Mouse (Mus musculus) midbrain, embryonic 11.5 days (tissue): ENCODE measurements around the gene Fus. TPM values are rescaled to one million over a fixed set of nuclear protein-coding genes. Genes with fewer than 3 reads are reported as not detected.
A peak's percentile ranks its signal among the peaks of the same experiment; 100 is the strongest.

Source experiments
- ATAC-seq: fragments of 200-750 bp; cut with Nextera tagmentation; 2 replicates; pipeline ENCODE4 v1.8.0; 2017; ENCODE audit warnings: moderate TSS enrichment, moderate library complexity; ENCODE audit not compliant: low FRiP score
- DNase-seq: peaks from one replicate; pipeline ENCODE4 v3.0.0; 2015; ENCODE audit warnings: low spot score; ENCODE audit errors: missing footprints
- H3K27ac ChIP-seq: fragments of 300-500 bp; sonication (generic); 2 replicates; pipeline ENCODE4 v1.5.1; 2014; ENCODE audit warnings: low read depth, low read length
- H3K27me3 ChIP-seq: fragments of 300-500 bp; sonication (generic); 2 replicates; pipeline ENCODE4 v1.6.1; 2014; ENCODE audit warnings: mild to moderate bottlenecking, low read length, moderate library complexity, mixed read lengths; ENCODE audit not compliant: control insufficient read depth, insufficient read depth
- H3K36me3 ChIP-seq: fragments of 300-500 bp; sonication (generic); 2 replicates; pipeline ENCODE4 v1.6.1; 2014; ENCODE audit warnings: mild to moderate bottlenecking, low read length, moderate library complexity, mixed read lengths; ENCODE audit not compliant: control insufficient read depth, insufficient read depth
- H3K4me1 ChIP-seq: fragments of 300-500 bp; sonication (generic); 2 replicates; pipeline ENCODE4 v1.6.1; 2014; ENCODE audit warnings: low read length; ENCODE audit not compliant: control insufficient read depth, insufficient read depth
- H3K4me2 ChIP-seq: fragments of 300-500 bp; sonication (generic); 2 replicates; pipeline ENCODE4 v1.6.1; 2014; ENCODE audit warnings: mild to moderate bottlenecking, moderate library complexity
- H3K4me3 ChIP-seq: fragments of 300-500 bp; sonication (generic); 2 replicates; pipeline ENCODE4 v1.5.1; 2014; ENCODE audit warnings: low read depth, low read length
- H3K9ac ChIP-seq: fragments of 300-500 bp; sonication (generic); 2 replicates; pipeline ENCODE4 v1.6.1; 2014; ENCODE audit warnings: low read length
- H3K9me3 ChIP-seq: fragments of 300-500 bp; sonication (generic); 2 replicates; pipeline ENCODE4 v1.6.1; 2016; ENCODE audit warnings: low read length; ENCODE audit not compliant: control insufficient read depth
- WGBS: fragments of 180-500 bp; shearing (Covaris S2); extraction: QIAGEN DNeasy Blood & Tissue Kit; methylation state at CpG from one replicate; pipeline ENCODE4 v1.1.7; 2014; 5-methylcytosine and 5-hydroxymethylcytosine counted together
- polyA plus RNA-seq: library from polyadenylated mRNA; unstranded; fragments of >200 nt; fragmentation: Nextera tagmentation; extraction: Ambion mirVana; gene quantifications from 2 replicates; pipeline ENCODE4 v1.2.1, GENCODE M21; 2014

Gene Fus
- polyA plus RNA-seq, 1 experiment from 2014 or later, result 51.6 TPM

- 93% methylated on average over 9 of the region's 9 CpGs for WGBS
- Histone ChIP-seq H3K36me3 (no peaks in the 10 kb centered on the region), H3K4me2 (no peak overlapping the region), H3K27ac (no peak overlapping the region), H3K27me3 (no peaks in the 10 kb centered on the region), H3K9me3 (no peaks in the 10 kb centered on the region), H3K9ac (no peak overlapping the region), H3K4me3 (no peak overlapping the region), H3K4me1 (no peaks in the 10 kb centered on the region)
- DNase-seq (no peak), ATAC-seq (no peak)
These were observed 57.1 kb downstream of the Fus start for GRCm38 (mm10) chr7:128024364-128024763.

GRCm38 (mm10) chr7:128024932-128025331 lies 57.7 kb downstream of the Fus start:
- Histone ChIP-seq H3K4me1 (no peaks in the 10 kb centered on the region), H3K36me3 (no peaks in the 10 kb centered on the region), H3K9me3 (no peaks in the 10 kb centered on the region), H3K4me3 (no peak overlapping the region), H3K9ac (no peak overlapping the region), H3K27ac (no peak overlapping the region), H3K27me3 (no peaks in the 10 kb centered on the region), H3K4me2 (no peak overlapping the region)
- 89% methylated on average over 4 of the region's 4 CpGs for WGBS
- DNase-seq, result no peak
- no peak for ATAC-seq

- no peaks in the 10 kb centered on the region for H3K9me3 ChIP-seq
These were observed 58.1 kb downstream of the Fus start for GRCm38 (mm10) chr7:128025381-128025780.

GRCm38 (mm10) chr7:128031403-128031976 lies 64.2 kb downstream of the Fus start:
- ATAC-seq (0 out of 2 replicates have a peak, but pooled peaks have one; percentile 48), DNase-seq (no peak)
- no peak overlapping the region for H3K27ac ChIP-seq
- no peaks in the 10 kb centered on the region for H3K9me3 ChIP-seq
- no peaks in the 10 kb centered on the region for H3K4me1 ChIP-seq
- no peak overlapping the region for H3K4me3 ChIP-seq
- H3K9ac ChIP-seq, result no peak overlapping the region
- no peaks in the 10 kb centered on the region for H3K36me3 ChIP-seq
- H3K27me3 ChIP-seq, result no peaks in the 10 kb centered on the region
- no peak overlapping the region for H3K4me2 ChIP-seq
- WGBS, result 35% methylated on average over 9 of the region's 9 CpGs

More at GRCm38 (mm10) chr7:128025381-128025780, 58.1 kb downstream of the Fus start:
- Histone ChIP-seq H3K4me1 (no peaks in the 10 kb centered on the region), H3K27ac (no peak overlapping the region), H3K36me3 (no peaks in the 10 kb centered on the region), H3K27me3 (no peaks in the 10 kb centered on the region), H3K4me2 (no peak overlapping the region), H3K4me3 (no peak overlapping the region), H3K9ac (no peak overlapping the region)
- ATAC-seq (no peak), DNase-seq (no peak)
- WGBS, result 86% methylated on average over 4 of the region's 4 CpGs

GRCm38 (mm10) chr7:128032290-128032988 lies 65.2 kb downstream of the Fus start:
- H3K9me3 ChIP-seq, result no peaks in the 10 kb centered on the region
- DNase-seq (no peak), ATAC-seq (no peak)
- no peak overlapping the region for H3K27ac ChIP-seq
- no peak overlapping the region for H3K4me2 ChIP-seq
- H3K27me3 ChIP-seq, result no peaks in the 10 kb centered on the region
- WGBS, result 92% methylated on average over 5 of the region's 5 CpGs
- no peaks in the 10 kb centered on the region for H3K4me1 ChIP-seq
- H3K36me3 ChIP-seq, result no peaks in the 10 kb centered on the region
- no peak overlapping the region for H3K4me3 ChIP-seq
- H3K9ac ChIP-seq, result no peak overlapping the region

GRCm38 (mm10) chr7:128032989-128033293 lies 65.7 kb downstream of the Fus start:
- no peak for ATAC-seq

GRCm38 (mm10) chr7:128033616-128034015 lies 66.4 kb downstream of the Fus start:
- 92% methylated on average over 4 of the region's 4 CpGs for WGBS
- no peak overlapping the region for H3K4me2 ChIP-seq

More at GRCm38 (mm10) chr7:128032989-128033293, 65.7 kb downstream of the Fus start:
- Histone ChIP-seq H3K4me1 (no peaks in the 10 kb centered on the region), H3K4me2 (no peak overlapping the region), H3K27ac (no peak overlapping the region), H3K27me3 (no peaks in the 10 kb centered on the region), H3K9ac (no peak overlapping the region), H3K4me3 (no peak overlapping the region), H3K36me3 (no peaks in the 10 kb centered on the region), H3K9me3 (no peaks in the 10 kb centered on the region)
- DNase-seq, result no peak
- 89% methylated on average over 3 of the region's 3 CpGs for WGBS

More at GRCm38 (mm10) chr7:128033616-128034015, 66.4 kb downstream of the Fus start:
- Histone ChIP-seq H3K4me1 (no peaks in the 10 kb centered on the region), H3K4me3 (no peak overlapping the region), H3K27ac (no peak overlapping the region), H3K9me3 (no peaks in the 10 kb centered on the region), H3K27me3 (no peaks in the 10 kb centered on the region), H3K9ac (no peak overlapping the region), H3K36me3 (no peaks in the 10 kb centered on the region)
- DNase-seq, result no peak
- ATAC-seq, result no peak

Other genes starting within 250 kb of the Fus start
- 0.12 TPM in 1 of 2 replicates, not detected in the other for gene Ctf2, start 235.3 kb upstream of the Fus start, polyA plus RNA-seq
- 8.3 and 9.3 TPM in 2 replicates for gene Fbxl19, start 222.9 kb upstream of the Fus start, polyA plus RNA-seq
- gene Orai3, start 197.6 kb upstream of the Fus start, polyA plus RNA-seq, result 6.1 and 6.3 TPM in 2 replicates
- gene Setd1a, start 190.8 kb upstream of the Fus start, polyA plus RNA-seq, result 19.0 and 22.1 TPM in 2 replicates
- gene Gm49388, start 181.8 kb upstream of the Fus start, polyA plus RNA-seq, result not detected in 2 replicates
- gene Hsd3b7, start 166.9 kb upstream of the Fus start, polyA plus RNA-seq, result 7.9 and 8.2 TPM in 2 replicates
- 10.1 and 12.2 TPM in 2 replicates for gene Stx4a, start 143.2 kb upstream of the Fus start, polyA plus RNA-seq
- 6.9 and 8.4 TPM in 2 replicates for gene Stx1b, start 142.9 kb upstream of the Fus start, polyA plus RNA-seq
- 16.0 and 17.4 TPM in 2 replicates for gene Zfp646, start 91.2 kb upstream of the Fus start, polyA plus RNA-seq
- 20.3 and 24.3 TPM in 2 replicates for gene Zfp668, start 90.6 kb upstream of the Fus start, polyA plus RNA-seq
- gene Prss53, start 76.5 kb upstream of the Fus start, polyA plus RNA-seq, result 0.32 and 0.36 TPM in 2 replicates
- not detected in 2 replicates for gene Gm21974, start 72.0 kb upstream of the Fus start, polyA plus RNA-seq
- 44.6 and 48.6 TPM in 2 replicates for gene Vkorc1, start 71.8 kb upstream of the Fus start, polyA plus RNA-seq
- gene Bckdk, start 63.4 kb upstream of the Fus start, polyA plus RNA-seq, result 96.5 and 107 TPM in 2 replicates
- 54.6 and 57.1 TPM in 2 replicates for gene Kat8, start 54.9 kb upstream of the Fus start, polyA plus RNA-seq
- gene Prss8, start 37.4 kb upstream of the Fus start, polyA plus RNA-seq, result 0.78 and 0.86 TPM in 2 replicates
- gene Prss36, start 20.7 kb upstream of the Fus start, polyA plus RNA-seq, result 9.4 and 9.6 TPM in 2 replicates
- 5.5 and 6.7 TPM in 2 replicates for gene Pycard, start 26.4 kb downstream of the Fus start, polyA plus RNA-seq
- gene Trim72, start 36.5 kb downstream of the Fus start, polyA plus RNA-seq, result 0.07 TPM in 1 of 2 replicates, not detected in the other
- 0.20 and 0.37 TPM in 2 replicates for gene Itgam, start 95.2 kb downstream of the Fus start, polyA plus RNA-seq
- gene Gm49368, start 95.2 kb downstream of the Fus start, polyA plus RNA-seq, result not detected in 2 replicates
- 0.19 TPM in 1 of 2 replicates, not detected in the other for gene Itgax, start 162.1 kb downstream of the Fus start, polyA plus RNA-seq
- gene Itgad, start 186.9 kb downstream of the Fus start, polyA plus RNA-seq, result not detected in 2 replicates
- gene Cox6a2, start 238.9 kb downstream of the Fus start, polyA plus RNA-seq, result not detected in 2 replicates